Mouse (Mus musculus): ENCODE results near the gene Csrnp1. TPM values are rescaled to one million over a fixed set of nuclear protein-coding genes. Genes with fewer than 3 reads are reported as not detected.

Gene Csrnp1
- polyA plus RNA-seq, 1 experiment = 7.0 TPM

- Histone ChIP-seq H3K4me1 (ENCODE audit: control insufficient read depth, insufficient read depth, insufficient read length, low read length) (no peaks in the 10 kb centered on the region), H3K27ac (replicated peaks; ENCODE audit: low read depth, low read length) (no peak overlapping the region), H3K4me3 (ENCODE audit: insufficient read depth, low read depth, low read length) (no peak overlapping the region)
Observed at GRCm38 (mm10) chr9:119951388-119951787, 33.1 kb downstream of the Csrnp1 start.

- no peaks in the 10 kb centered on the region for H3K4me1 ChIP-seq (ENCODE audit: control insufficient read depth, insufficient read depth, insufficient read length, low read length)
- H3K27ac ChIP-seq (replicated peaks; ENCODE audit: low read depth, low read length) = no peak overlapping the region
- no peak overlapping the region for H3K4me3 ChIP-seq (ENCODE audit: insufficient read depth, low read depth, low read length)
Observed at GRCm38 (mm10) chr9:119950434-119950833, 34.0 kb downstream of the Csrnp1 start.

GRCm38 (mm10) chr9:119948804-119949203 is 35.7 kb downstream of the Csrnp1 start:
- Histone ChIP-seq H3K4me1 (ENCODE audit: control insufficient read depth, insufficient read depth, insufficient read length, low read length) (no peaks in the 10 kb centered on the region), H3K27ac (replicated peaks; ENCODE audit: low read depth, low read length) (no peak overlapping the region), H3K4me3 (ENCODE audit: insufficient read depth, low read depth, low read length) (no peak overlapping the region)

- Histone ChIP-seq H3K27ac (replicated peaks; ENCODE audit: low read depth, low read length) (no peak overlapping the region), H3K4me3 (ENCODE audit: insufficient read depth, low read depth, low read length) (no peak overlapping the region), H3K4me1 (ENCODE audit: control insufficient read depth, insufficient read depth, insufficient read length, low read length) (no peaks in the 10 kb centered on the region)
Observed at GRCm38 (mm10) chr9:119945173-119945900, 39.1 kb downstream of the Csrnp1 start.

GRCm38 (mm10) chr9:119943326-119943725 is 41.1 kb downstream of the Csrnp1 start:
- H3K27ac ChIP-seq (replicated peaks; ENCODE audit: low read depth, low read length) = no peak overlapping the region
- no peaks in the 10 kb centered on the region for H3K4me1 ChIP-seq (ENCODE audit: control insufficient read depth, insufficient read depth, insufficient read length, low read length)
- no peak overlapping the region for H3K4me3 ChIP-seq (ENCODE audit: insufficient read depth, low read depth, low read length)

GRCm38 (mm10) chr9:119941861-119942260 is 42.6 kb downstream of the Csrnp1 start:
- Histone ChIP-seq H3K27ac (replicated peaks; ENCODE audit: low read depth, low read length) (no peak overlapping the region), H3K4me3 (ENCODE audit: insufficient read depth, low read depth, low read length) (no peak overlapping the region)

GRCm38 (mm10) chr9:119941407-119941806 is 43.1 kb downstream of the Csrnp1 start:
- Histone ChIP-seq H3K4me3 (ENCODE audit: insufficient read depth, low read depth, low read length) (no peak overlapping the region), H3K4me1 (ENCODE audit: control insufficient read depth, insufficient read depth, insufficient read length, low read length) (0 out of 2 replicates have a peak, but pooled peaks cover 2% of the 10 kb centered on the region), H3K27ac (replicated peaks; ENCODE audit: low read depth, low read length) (no peak overlapping the region)

More at GRCm38 (mm10) chr9:119941861-119942260, 42.6 kb downstream of the Csrnp1 start:
- H3K4me1 ChIP-seq (ENCODE audit: control insufficient read depth, insufficient read depth, insufficient read length, low read length) = no peaks in the 10 kb centered on the region

GRCm38 (mm10) chr9:119939646-119940045 is 44.8 kb downstream of the Csrnp1 start:
- H3K4me1 ChIP-seq (ENCODE audit: control insufficient read depth, insufficient read depth, insufficient read length, low read length) = 0 out of 2 replicates have a peak, but pooled peaks cover 2% of the 10 kb centered on the region
- H3K27ac ChIP-seq (replicated peaks; ENCODE audit: low read depth, low read length) = no peak overlapping the region
- no peak overlapping the region for H3K4me3 ChIP-seq (ENCODE audit: insufficient read depth, low read depth, low read length)

- no peak overlapping the region for H3K27ac ChIP-seq (replicated peaks; ENCODE audit: low read depth, low read length)
- no peak overlapping the region for H3K4me3 ChIP-seq (ENCODE audit: insufficient read depth, low read depth, low read length)
- H3K4me1 ChIP-seq (ENCODE audit: control insufficient read depth, insufficient read depth, insufficient read length, low read length) = 0 out of 2 replicates have a peak, but pooled peaks cover 2% of the 10 kb centered on the region
Observed at GRCm38 (mm10) chr9:119938496-119938895, 46.0 kb downstream of the Csrnp1 start.

- Histone ChIP-seq H3K4me3 (ENCODE audit: insufficient read depth, low read depth, low read length) (peak within 1 kb of the TSS; percentile 91), H3K27ac (replicated peaks; ENCODE audit: low read depth, low read length) (no peak within 1 kb of the TSS), H3K4me1 (ENCODE audit: control insufficient read depth, insufficient read depth, insufficient read length, low read length) (peaks cover 4% of the 10 kb centered on the region; the same call in 1 of the 2 replicates)
Observed at GRCm38 (mm10) chr9:119937005-119937773, 47.3 kb downstream of the Csrnp1 start, which contains the start of the genes Gorasp1 and Ttc21a. Gene Gorasp1 (minus strand): TSS chr9:119937565. Gene Ttc21a (plus strand): TSS chr9:119937606.

GRCm38 (mm10) chr9:119933675-119934074 is 50.8 kb downstream of the Csrnp1 start:
- Histone ChIP-seq H3K27ac (replicated peaks; ENCODE audit: low read depth, low read length) (no peak overlapping the region), H3K4me3 (ENCODE audit: insufficient read depth, low read depth, low read length) (no peak overlapping the region), H3K4me1 (ENCODE audit: control insufficient read depth, insufficient read depth, insufficient read length, low read length) (peaks cover 7% of the 10 kb centered on the region; the same call in 1 of the 2 replicates)

- Histone ChIP-seq H3K4me3 (ENCODE audit: insufficient read depth, low read depth, low read length) (no peak overlapping the region), H3K4me1 (ENCODE audit: control insufficient read depth, insufficient read depth, insufficient read length, low read length) (peaks cover 7% of the 10 kb centered on the region; the same call in 1 of the 2 replicates), H3K27ac (replicated peaks; ENCODE audit: low read depth, low read length) (no peak overlapping the region)
Observed at GRCm38 (mm10) chr9:119932358-119932757, 52.1 kb downstream of the Csrnp1 start.

- H3K4me3 ChIP-seq (ENCODE audit: insufficient read depth, low read depth, low read length) = no peak overlapping the region
- H3K4me1 ChIP-seq (ENCODE audit: control insufficient read depth, insufficient read depth, insufficient read length, low read length) = no peaks in the 10 kb centered on the region
- H3K27ac ChIP-seq (replicated peaks; ENCODE audit: low read depth, low read length) = no peak overlapping the region
Observed at GRCm38 (mm10) chr9:119926497-119926896, 58.0 kb downstream of the Csrnp1 start.

GRCm38 (mm10) chr9:119925729-119926128 is 58.7 kb downstream of the Csrnp1 start:
- H3K4me1 ChIP-seq (ENCODE audit: control insufficient read depth, insufficient read depth, insufficient read length, low read length) = no peaks in the 10 kb centered on the region
- no peak overlapping the region for H3K4me3 ChIP-seq (ENCODE audit: insufficient read depth, low read depth, low read length)
- H3K27ac ChIP-seq (replicated peaks; ENCODE audit: low read depth, low read length) = no peak overlapping the region

GRCm38 (mm10) chr9:119925120-119925657 is 59.3 kb downstream of the Csrnp1 start:
- H3K4me1 ChIP-seq (ENCODE audit: control insufficient read depth, insufficient read depth, insufficient read length, low read length) = no peaks in the 10 kb centered on the region
- no peak overlapping the region for H3K27ac ChIP-seq (replicated peaks; ENCODE audit: low read depth, low read length)
- no peak overlapping the region for H3K4me3 ChIP-seq (ENCODE audit: insufficient read depth, low read depth, low read length)
